Mouse (Mus musculus) gastrocnemius, adult 2 months (tissue): ENCODE data around the gene Bag5. TPM values are rescaled to one million over a fixed set of nuclear protein-coding genes. Genes with fewer than 3 reads are reported as not detected.
"Not testable (repeated sequence)": the region's sequence is repeated elsewhere in the genome, so short reads cannot be mapped to it uniquely, and the experiment has no call there.

Experiments used
- DNase-seq: peaks from one replicate; pipeline ENCODE4 v3.0.0; 2022
- H3K27ac ChIP-seq: fragments of 200-600 bp; 2 replicates; pipeline ENCODE4 v1.8.1; 2022; ENCODE audit warnings: mild to moderate bottlenecking
- H3K4me3 ChIP-seq: fragments of 200-600 bp; 2 replicates; pipeline ENCODE4 v1.8.1; 2022; ENCODE audit warnings: mild to moderate bottlenecking, moderate library complexity
- CTCF ChIP-seq: fragments of 200-600 bp; IDR thresholded peaks from 2 replicates; pipeline ENCODE4 v1.8.1; 2022; ENCODE audit warnings: antibody characterized with exemption, mild to moderate bottlenecking, moderate library complexity
- intact Hi-C: fragments of 180-260 bp; cut with DNase I; formaldehyde crosslinking; loops from one replicate; pipeline ENCODE4 v1.15.1; 2025
- total RNA-seq, 2 experiments: library from RNA; stranded (reverse); gene quantifications; 2 replicates each; pipeline ENCODE4 v1.2.3; 2021

Bag5 gene
- total RNA-seq, 2 experiments from 2014 or later: 14.7 to 19.2 TPM

DNA sequence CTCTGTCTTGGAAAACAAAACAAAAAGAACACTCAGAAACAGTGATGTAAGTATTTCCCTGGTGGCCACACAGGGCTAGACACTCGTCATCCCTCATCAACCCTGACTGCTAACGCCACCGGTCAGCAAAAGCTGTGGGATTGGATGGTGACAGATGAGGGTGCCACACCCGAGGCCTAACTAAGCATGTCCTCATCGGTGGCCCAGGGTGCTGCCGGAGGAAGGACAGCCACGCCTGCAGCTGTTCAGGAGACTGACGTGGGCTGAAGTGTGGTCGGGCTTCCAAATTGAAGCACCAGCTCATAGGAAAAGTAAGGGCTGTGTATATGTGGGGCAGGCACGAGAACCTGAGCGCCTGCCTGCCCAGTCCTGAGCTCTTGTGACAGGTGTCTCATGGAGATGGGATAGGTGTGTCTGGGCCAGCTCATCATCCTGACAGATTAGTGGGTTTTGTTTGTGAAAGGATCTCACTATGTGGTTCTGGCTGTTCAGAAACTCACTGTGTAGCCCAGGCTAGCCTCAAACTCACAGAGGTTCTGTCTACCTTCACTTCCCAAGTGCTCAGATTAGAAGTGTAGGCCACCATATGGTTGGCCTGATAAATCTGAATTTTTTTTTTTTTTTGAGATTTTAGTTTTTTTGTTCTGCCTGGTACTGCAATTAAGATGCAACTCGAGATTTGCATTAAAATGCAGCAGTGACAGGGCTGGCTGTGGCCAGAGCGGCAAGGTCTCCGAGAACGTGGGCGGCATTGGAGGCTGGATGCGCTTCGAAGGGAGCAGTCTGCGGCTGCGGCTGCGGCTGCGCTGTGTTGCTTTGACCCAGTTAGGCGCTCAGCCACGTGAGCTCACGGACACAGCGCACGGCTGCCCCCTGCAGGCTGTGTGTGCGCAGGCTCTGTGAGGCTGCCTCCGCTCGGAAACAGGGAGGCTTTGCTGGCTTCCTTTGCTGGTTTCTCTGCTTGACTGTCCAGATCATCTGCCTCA, 19.1 kb upstream of the Bag5 start:
- peak; percentile 93 for DNase-seq
- Histone ChIP-seq H3K27ac (peak overlapping the region; percentile 79), H3K4me3 (peak overlapping the region; percentile 50)
- intact Hi-C loops: loop anchor here (5.0 kb wide), 1 partner anchor 35 kb away; no protein-coding TSS in a partner anchor
- TF ChIP-seq CTCF: peak; percentile 98

DNA sequence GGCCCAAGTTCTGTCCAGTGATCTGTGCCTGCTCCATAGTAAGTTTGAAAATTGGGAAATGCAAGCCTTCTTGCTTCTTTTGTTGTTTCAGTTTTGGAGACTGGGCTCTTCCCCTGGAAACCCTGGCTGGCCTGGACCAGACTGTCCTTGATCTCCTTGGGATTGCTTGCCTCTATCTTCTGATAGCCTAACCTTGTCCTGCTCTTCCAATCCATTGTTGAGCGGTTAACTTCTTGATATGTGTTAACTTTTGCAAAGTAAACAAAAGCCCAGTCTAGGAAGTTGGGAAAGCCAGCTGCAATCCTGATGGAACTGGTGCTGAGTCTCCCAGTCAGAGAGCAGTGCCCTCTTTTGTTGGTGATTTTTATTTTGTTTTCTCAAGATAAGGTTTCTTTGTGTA, 14.9 kb upstream of the Bag5 start:
- no peak overlapping the region for H3K27ac ChIP-seq
- H3K4me3 ChIP-seq: no peak overlapping the region
- no peak for TF ChIP-seq CTCF
- DNase-seq: no peak
- intact Hi-C loops: no loop called here

DNA sequence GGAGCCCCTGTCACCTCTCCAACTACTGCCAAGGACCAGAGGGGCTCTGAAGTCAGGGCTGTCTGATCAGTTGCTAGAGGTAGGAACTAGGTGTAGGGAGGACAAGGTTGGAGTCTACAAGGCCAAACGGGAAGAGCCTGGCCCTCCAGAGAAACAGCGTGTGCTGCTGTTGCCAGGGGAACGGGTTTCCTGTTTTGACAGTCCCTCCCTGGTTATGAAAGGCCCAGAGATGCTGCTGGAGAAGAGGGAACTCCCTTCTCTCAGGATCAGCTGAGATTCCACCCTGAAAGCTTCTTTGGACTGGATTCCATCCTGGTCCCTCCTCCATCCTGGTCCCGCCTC, 13.0 kb upstream of the Bag5 start:
- peak overlapping the region; percentile 45 for H3K4me3 ChIP-seq
- peak; percentile 71 for DNase-seq
- peak overlapping the region; percentile 89 for H3K27ac ChIP-seq
- no peak for TF ChIP-seq CTCF
- intact Hi-C loops: no loop called here

DNA sequence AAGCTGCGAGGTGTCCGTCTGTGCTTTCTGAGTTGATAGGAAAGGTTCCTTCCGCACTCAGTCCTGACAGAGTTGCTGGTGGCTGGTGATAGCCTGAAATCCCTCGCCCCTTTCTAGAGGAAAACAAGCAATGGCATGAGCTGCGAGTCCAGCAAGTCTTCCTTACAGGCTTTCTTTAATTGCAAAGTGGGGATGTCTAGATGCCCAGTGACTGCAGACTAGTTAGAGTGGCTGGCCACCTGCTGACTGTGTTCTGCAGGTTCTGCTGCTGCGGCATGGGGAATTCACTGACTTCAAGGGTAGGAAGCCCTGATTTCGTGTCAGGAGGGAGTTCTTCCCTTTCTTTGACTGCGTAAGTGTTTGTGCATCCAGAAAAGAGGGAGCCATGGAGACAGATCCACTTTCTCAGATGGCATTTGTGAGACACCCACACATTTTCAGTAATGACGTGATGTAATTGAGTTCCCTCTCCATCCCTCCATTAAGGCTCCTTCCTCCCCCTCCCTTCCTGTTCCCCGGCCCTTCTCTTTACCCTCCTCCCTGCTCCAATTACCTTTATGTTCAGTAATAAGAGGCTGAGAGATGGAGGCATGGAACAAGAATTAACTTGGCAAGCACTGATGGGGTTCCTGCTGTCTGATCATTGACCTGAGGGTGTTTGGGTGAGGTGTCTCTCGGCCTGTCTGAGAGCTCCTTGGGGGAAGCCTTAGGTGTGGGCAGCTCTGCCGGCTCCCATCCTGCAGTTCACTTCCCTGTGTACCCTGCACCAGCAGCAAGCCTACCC, 12.5 kb upstream of the Bag5 start:
- no peak for TF ChIP-seq CTCF
- H3K27ac ChIP-seq: peak overlapping the region; percentile 89
- peak overlapping the region; percentile 45 for H3K4me3 ChIP-seq
- intact Hi-C loops: no loop called here
- DNase-seq: no peak

DNA sequence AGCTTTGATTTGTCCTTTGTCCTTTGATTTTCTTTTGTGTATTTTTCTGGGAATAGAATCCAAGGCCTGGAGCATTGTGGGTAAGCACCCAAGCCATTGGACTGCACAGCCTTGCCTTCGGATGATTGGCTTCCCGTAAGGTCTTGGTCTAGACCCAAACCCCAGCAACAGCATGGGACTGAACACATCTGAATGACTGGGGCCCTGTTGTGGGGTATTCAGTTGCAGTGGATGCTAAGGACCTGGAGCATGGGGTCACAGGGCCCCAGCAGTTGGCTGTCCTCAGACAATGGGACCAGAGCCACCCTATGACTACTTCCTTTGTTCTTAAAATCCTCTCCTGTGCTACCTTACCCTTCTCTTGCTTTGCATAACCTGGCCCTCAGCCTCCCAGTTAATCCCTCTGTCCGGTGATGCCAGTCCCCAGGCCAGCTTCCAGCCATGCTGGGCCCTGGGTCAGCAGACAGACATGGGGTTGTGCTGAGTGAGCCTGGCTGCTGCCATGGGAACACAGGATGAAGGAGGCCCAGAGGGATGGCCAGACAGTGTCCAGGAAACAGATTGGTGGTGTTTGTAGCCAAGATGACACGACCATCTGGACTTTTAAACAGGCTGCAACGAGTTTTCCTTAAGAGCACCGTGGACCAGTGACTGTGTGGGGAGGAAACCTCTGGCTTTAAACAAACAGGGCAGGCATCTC, 11.7 kb upstream of the Bag5 start:
- TF ChIP-seq CTCF: no peak
- Histone ChIP-seq H3K4me3 (no peak overlapping the region; the same call in 1 of the 2 replicates), H3K27ac (peak overlapping the region; percentile 89)
- intact Hi-C loops: no loop called here
- DNase-seq: peak; percentile 77

DNA sequence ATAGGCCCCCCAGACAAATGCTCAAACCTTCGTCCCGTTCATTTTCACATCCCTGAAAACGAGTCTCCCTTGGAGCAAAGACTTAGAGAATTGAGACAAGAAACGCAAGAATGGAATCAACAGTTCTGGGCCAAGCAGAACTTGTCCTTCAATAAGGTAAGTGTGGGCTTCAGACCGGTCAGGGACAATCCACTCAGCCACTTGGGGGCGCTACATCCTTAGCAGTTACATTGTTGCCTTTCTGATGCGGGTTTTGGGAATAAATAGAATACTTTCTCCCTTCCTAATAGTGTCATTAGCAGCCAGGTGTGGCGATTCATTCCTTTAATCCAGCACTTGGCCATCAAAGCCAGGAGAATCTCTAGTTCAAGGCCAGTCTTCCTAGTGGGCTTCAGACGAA, 9.6 kb upstream of the Bag5 start:
- DNase-seq: peak; percentile 69
- no peak overlapping the region for H3K4me3 ChIP-seq
- H3K27ac ChIP-seq: no peak overlapping the region
- peak; percentile 78 for TF ChIP-seq CTCF
- intact Hi-C loops: no loop called here

DNA sequence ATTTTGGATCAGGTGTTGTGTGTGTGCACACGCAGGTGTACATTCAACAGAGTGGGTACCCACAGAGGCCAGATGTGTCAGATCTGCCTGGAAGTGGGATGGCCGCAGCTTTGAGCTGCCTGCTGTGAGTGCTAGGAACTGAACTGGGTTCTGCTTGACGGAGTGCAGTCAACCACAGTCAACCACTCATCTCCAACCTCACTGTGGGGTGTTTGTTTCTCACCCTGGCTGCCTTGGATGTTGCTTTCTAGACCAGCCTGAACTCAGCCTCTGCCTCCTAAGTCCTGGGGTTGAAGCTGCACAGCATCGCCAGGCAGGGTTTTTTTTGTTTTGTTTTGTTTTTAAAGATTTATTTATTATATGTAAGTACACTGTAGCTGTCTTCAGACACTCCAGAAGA, 7.2 kb upstream of the Bag5 start:
- intact Hi-C loops: no loop called here
- H3K4me3 ChIP-seq: no peak overlapping the region
- no peak for TF ChIP-seq CTCF
- no peak overlapping the region for H3K27ac ChIP-seq
- no peak for DNase-seq

DNA sequence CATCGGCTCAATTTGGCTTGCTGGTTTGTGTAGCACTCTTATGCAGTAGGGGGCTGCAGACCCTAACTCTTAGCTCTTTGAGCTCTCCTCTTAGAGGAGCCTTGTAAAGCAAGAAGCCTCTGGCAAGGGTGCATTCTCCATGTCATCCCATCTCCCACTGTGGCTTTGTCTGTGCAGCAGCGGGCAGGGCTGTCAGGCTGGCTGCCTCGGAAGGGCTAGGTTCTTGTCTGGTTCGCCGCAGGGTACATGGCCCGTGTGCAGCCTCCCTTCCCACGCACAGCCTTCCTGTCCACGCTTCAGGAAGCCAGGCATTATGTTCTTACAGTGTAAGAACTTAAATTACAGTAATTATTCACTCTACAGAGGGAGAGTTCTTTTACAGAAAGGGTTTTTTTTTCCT, 5.6 kb upstream of the Bag5 start:
- Histone ChIP-seq H3K4me3 (peak overlapping the region; percentile 40), H3K27ac (peak overlapping the region; percentile 66)
- TF ChIP-seq CTCF: no peak
- no peak for DNase-seq
- intact Hi-C loops: no loop called here

DNA sequence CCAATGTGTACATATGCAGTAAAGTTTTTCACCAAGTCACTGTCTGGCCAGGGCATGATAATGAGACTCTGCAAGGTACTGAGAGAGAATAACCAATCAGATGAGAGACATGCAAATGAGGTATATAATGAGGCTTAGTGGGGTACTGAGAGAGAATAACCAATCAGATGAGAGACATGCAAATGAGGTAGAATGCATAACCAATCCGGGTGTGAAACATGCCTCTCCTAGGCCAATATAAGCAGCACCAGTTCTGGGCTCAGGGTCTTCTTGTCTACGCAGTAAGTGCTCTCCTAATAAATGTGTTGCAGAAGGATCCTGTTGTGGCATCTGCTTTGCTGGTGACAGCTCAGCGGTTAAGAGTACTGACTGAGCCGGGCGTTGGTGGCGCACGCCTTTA, 3.4 kb upstream of the Bag5 start:
- no peak overlapping the region for H3K4me3 ChIP-seq
- H3K27ac ChIP-seq: no peak overlapping the region
- no peak for DNase-seq
- TF ChIP-seq CTCF: no peak
- intact Hi-C loops: no loop called here

DNA sequence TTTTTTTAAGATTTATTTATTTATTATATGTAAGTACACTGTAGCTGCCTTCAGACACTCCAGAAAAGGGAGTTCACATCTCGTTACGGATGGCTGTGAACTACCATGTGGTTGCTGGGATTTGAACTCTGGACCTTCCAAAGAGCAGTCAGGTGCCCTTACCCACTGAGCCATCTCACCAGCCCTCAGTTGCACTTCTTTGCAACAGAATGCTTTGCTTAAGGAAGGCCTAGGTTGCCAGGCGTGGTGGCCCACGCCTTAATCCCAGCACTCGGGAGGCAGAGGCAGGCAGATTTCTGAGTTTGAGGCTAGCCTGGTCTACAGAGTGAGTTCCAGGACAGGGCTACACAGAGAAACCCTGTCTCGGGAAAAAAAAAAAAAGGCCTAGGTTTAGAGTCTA, 823 bp upstream of the Bag5 start:
- intact Hi-C loops: loop anchor here (5.0 kb wide), 1 partner anchor 37 kb away; the partner anchor contains the start of gene Trmt61a
- H3K4me3 ChIP-seq: peak overlapping the region; percentile 85
- DNase-seq: peak; percentile 7
- not testable (repeated sequence) for H3K27ac ChIP-seq

DNA sequence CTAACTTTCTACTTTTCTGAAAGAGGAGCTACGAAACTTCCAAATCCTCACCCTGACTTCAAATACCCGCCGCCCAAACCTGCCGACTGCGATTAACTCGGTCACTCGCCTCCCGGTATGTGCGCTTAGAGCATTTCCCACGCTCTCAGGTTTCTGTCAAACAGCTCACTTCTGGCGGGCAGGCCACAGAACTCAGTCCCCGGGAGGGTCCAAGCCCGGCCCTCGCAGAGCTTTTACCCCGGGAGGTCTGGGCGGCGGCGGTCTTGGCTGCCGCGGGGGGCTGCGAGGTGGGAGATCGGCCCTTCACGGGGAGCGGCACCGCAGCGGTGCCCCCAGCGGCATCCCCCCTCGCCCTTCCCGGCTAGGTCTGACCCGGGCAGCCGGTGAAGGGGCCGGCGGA, 581 bp downstream of the Bag5 start:
- peak overlapping the region; percentile 96 for H3K27ac ChIP-seq
- no peak for DNase-seq
- H3K4me3 ChIP-seq: peak overlapping the region; percentile 85
- TF ChIP-seq CTCF: no peak
- intact Hi-C loops: loop anchor here (5.0 kb wide), 1 partner anchor 35 kb away; the partner anchor contains the start of gene Trmt61a

DNA sequence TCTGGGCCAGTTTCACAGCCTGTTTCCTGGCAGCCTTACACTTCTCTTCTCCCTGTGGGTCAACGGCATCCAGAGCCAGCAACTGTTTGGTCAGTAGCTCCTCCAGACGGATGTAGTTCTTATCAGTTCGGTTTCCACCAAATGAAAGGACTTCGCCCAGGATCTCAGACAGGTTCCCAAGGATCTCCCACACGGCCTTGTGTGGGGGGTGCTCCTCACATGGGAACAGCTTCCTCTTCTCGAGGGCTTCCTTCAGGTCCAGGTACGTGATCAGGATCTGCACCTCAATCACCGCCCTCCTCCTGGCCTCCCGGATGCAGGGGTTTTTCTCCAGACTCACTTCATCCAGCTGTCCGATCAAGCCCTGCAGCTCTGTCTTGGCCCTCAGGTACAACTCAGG, 3.0 kb downstream of the Bag5 start:
- intact Hi-C loops: loop anchor here (5.0 kb wide), 1 partner anchor 33 kb away; the partner anchor contains the start of gene Trmt61a
- DNase-seq: no peak
- Histone ChIP-seq H3K27ac (peak overlapping the region; percentile 41; the same call in 1 of the 2 replicates), H3K4me3 (no peak overlapping the region)
- no peak for TF ChIP-seq CTCF
